Mouse (Mus musculus): ENCODE measurements around the gene Xlr3a.
"Not testable (repeated sequence)": the region's sequence is repeated elsewhere in the genome, so short reads cannot be mapped to it uniquely, and the experiment has no call there.

DNA sequence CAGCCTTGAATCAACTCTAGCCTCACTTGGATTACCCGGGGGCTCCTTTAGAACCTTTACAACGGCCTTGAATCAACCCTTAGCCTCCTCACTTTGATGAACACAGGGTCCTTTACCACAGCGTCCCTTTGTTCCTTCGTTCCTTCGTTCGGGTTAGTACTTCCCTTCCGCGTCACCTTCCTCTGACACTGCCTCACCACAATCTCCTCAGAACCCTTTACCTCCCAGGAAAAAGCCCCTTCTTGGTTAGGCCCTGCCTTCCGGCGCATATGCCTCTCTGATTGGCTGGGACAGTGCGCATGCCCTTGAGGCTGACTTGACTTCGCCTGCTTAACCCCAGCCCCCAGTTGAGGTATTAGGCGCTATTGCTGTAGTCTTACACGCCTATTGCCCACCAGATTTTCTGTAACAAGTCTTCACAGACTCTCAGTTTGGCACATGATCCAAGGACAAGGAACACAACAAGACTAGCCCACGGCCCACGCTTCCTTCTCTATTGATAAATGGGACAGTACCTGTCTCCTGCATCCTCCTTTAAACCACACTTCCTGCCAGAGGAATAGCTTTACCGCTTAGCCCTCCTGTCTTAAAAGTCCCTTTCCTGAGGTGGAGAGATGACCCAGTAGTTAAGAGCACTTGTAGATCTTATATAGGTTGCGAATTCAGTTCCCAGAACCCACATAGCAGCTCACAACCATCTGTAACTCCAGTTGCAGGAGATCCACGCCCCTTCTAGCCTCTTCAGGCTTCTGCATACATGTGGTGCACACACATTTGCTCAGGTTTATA lies 14.4 kb downstream of the Xlr3a start, which contains the start of gene Xlr4a:
- TF ChIP-seq CTCF (IDR thresholded peaks at IDR 0.05; ENCODE audit: borderline replicate concordance, insufficient read depth, low read length); POLR2A (IDR thresholded peaks at IDR 0.05; ENCODE audit: low read depth, low read length): not testable (repeated sequence)

Measured in embryonic fibroblast, embryonic 13.5 days (primary cell).